Mouse (Mus musculus): ENCODE measurements around the gene Rab11b.

DNA sequence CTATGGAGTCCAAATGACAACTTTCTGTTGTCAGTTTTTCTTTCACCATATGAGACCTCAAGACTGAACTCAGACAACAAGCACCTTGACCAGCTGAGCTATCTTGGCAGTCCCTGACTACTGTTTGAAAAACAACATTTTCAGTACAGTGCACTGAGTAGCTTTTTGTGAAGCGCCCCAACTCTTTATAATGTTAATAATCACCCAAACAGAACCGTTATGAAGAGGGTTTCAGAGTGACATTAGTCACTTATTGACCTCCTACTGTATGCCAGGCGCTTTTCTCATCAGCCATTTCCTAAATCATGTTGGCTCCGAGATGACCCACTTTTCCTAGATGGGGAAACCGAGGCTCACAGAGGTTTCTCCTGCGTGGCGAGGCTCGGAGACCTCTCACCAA is 42.3 kb downstream of the Rab11b start:
- TF ChIP-seq TAL1 (IDR thresholded peaks at IDR 0.05; ENCODE audit: low read length) (no peak), BHLHE40 (IDR thresholded peaks at IDR 0.05; ENCODE audit: borderline replicate concordance, low read depth, low read length) (no peak), CTCF (IDR thresholded peaks at IDR 0.05 in 2 of 3, conservative IDR thresholded peaks at IDR 0.05 in 1 of 3; ENCODE audit: control insufficient read depth in 1 of 3, insufficient read depth in 1 of 3, low read depth in 2 of 3, low read length in 3 of 3, poor library complexity in 1 of 3, severe bottlenecking in 1 of 3) (no peak), GATA1 (IDR thresholded peaks at IDR 0.05; ENCODE audit: low read depth, low read length) (no peak), POLR2A (IDR thresholded peaks at IDR 0.05; ENCODE audit: control insufficient read depth in 1 of 2, insufficient read depth in 1 of 2, low read depth in 1 of 2, low read length in 2 of 2, poor library complexity in 1 of 2) (no peak), MAZ (IDR thresholded peaks at IDR 0.05; ENCODE audit: low read depth, low read length) (no peak), NRF1 (IDR thresholded peaks at IDR 0.05; ENCODE audit: insufficient read depth, low read depth, low read length, poor library complexity, severe bottlenecking) (no peak), EP300 (IDR thresholded peaks at IDR 0.05; ENCODE audit: low read depth in 1 of 2, low read length in 2 of 2) (no peak; a peak in 1 of 4 replicates), E2F4 (IDR thresholded peaks at IDR 0.05; ENCODE audit: borderline replicate concordance, low read depth, low read length) (no peak), TBP (IDR thresholded peaks at IDR 0.05; ENCODE audit: low read depth, low read length) (no peak), MYC (IDR thresholded peaks at IDR 0.05; ENCODE audit: low read depth, low read length) (no peak), HCFC1 (IDR thresholded peaks at IDR 0.05; ENCODE audit: low read depth, low read length) (no peak), TCF12 (IDR thresholded peaks at IDR 0.05; ENCODE audit: low read depth, low read length) (no peak)
